Mouse (Mus musculus): ENCODE results near the gene Gm43517. TPM values are rescaled to one million over a fixed set of nuclear protein-coding genes. Genes with fewer than 3 reads are reported as not detected.

Gm43517 gene
- polyA plus RNA-seq, 1 experiment from 2014 or later, result not detected

- ATAC-seq (ENCODE audit: low read depth), result no peak
- Histone ChIP-seq H3K36me3 (ENCODE audit: control insufficient read depth, insufficient read depth) (no peaks in the 10 kb centered on the region), H3K27me3 (ENCODE audit: control insufficient read depth, insufficient read depth, low read depth, low read length) (peaks cover 78% of the 10 kb centered on the region), H3K27ac (ENCODE audit: low read length) (no peak overlapping the region), H3K4me2 (ENCODE audit: low read depth, low read length) (peak overlapping the region; percentile 44), H3K9ac (ENCODE audit: low read depth, low read length) (no peak overlapping the region), H3K4me3 (ENCODE audit: low read depth, low read length) (peak overlapping the region; percentile 31), H3K4me1 (ENCODE audit: control insufficient read depth, low read depth, low read length) (no peaks in the 10 kb centered on the region; the same call in 1 of the 2 replicates), H3K9me3 (replicated peaks; ENCODE audit: control insufficient read depth, low read length) (no peaks in the 10 kb centered on the region)
- 1% methylated on average over 53 of the region's 67 CpGs for WGBS (ENCODE audit: insufficient replicate concordance)
Observed at GRCm38 (mm10) chr12:49383521-49384133, 1.3 kb upstream of the Gm43517 start.

GRCm38 (mm10) chr12:49384295-49384875 is 589 bp upstream of the Gm43517 start:
- under 1% methylated on average over 47 of the region's 66 CpGs for WGBS (ENCODE audit: insufficient replicate concordance)
- H3K27ac ChIP-seq (ENCODE audit: low read length), result no peak overlapping the region
- no peaks in the 10 kb centered on the region; the same call in 1 of the 2 replicates for H3K4me1 ChIP-seq (ENCODE audit: control insufficient read depth, low read depth, low read length)
- H3K36me3 ChIP-seq (ENCODE audit: control insufficient read depth, insufficient read depth), result no peaks in the 10 kb centered on the region
- no peak overlapping the region for H3K9ac ChIP-seq (ENCODE audit: low read depth, low read length)
- peaks cover 71% of the 10 kb centered on the region for H3K27me3 ChIP-seq (ENCODE audit: control insufficient read depth, insufficient read depth, low read depth, low read length)
- no peak overlapping the region for H3K4me3 ChIP-seq (ENCODE audit: low read depth, low read length)
- no peaks in the 10 kb centered on the region for H3K9me3 ChIP-seq (replicated peaks; ENCODE audit: control insufficient read depth, low read length)
- H3K4me2 ChIP-seq (ENCODE audit: low read depth, low read length), result no peak overlapping the region
- no peak for ATAC-seq (ENCODE audit: low read depth)

- H3K9ac ChIP-seq (ENCODE audit: low read depth, low read length), result no peak overlapping the region
- H3K4me3 ChIP-seq (ENCODE audit: low read depth, low read length), result no peak overlapping the region
- H3K36me3 ChIP-seq (ENCODE audit: control insufficient read depth, insufficient read depth), result no peaks in the 10 kb centered on the region
- no peak overlapping the region for H3K4me2 ChIP-seq (ENCODE audit: low read depth, low read length)
- peaks cover 69% of the 10 kb centered on the region for H3K27me3 ChIP-seq (ENCODE audit: control insufficient read depth, insufficient read depth, low read depth, low read length)
- 5% methylated on average over 23 of the region's 23 CpGs for WGBS (ENCODE audit: insufficient replicate concordance)
- no peak overlapping the region for H3K27ac ChIP-seq (ENCODE audit: low read length)
- no peaks in the 10 kb centered on the region; the same call in 1 of the 2 replicates for H3K4me1 ChIP-seq (ENCODE audit: control insufficient read depth, low read depth, low read length)
- no peak for ATAC-seq (ENCODE audit: low read depth)
- no peaks in the 10 kb centered on the region for H3K9me3 ChIP-seq (replicated peaks; ENCODE audit: control insufficient read depth, low read length)
Observed at GRCm38 (mm10) chr12:49385631-49385990, 637 bp downstream of the Gm43517 start.

DNA sequence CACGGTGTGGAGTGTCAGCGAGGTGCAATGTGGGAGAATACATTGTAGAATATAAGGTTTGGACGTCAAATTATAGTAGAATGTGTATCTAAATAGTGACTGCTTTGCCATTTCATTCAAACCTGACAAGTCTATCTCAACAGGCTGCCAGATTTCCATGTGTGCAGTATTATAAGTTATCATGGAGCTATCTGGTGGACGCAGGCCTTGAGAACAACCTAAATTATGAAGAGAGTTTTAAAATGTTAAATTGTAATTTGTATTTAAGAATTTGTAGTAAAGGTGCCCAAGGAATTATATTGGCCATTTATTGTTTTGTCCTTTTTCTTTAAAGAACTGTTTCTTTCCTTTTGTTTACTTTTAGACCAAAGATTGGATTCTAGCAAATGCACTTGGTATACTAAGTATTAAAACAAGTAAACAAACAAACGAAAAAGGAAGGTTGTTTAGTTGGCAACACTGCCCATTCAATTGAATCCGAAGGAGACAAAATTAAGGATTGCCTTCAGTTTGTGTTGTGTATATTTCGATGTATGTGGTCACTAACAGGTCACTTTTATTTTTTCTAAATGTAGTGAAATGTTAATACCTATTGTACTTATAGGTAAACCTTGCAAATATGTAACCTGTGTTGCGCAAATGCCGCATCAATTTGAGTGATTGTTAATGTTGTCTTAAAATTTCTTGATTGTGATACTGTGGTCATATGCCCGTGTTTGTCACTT is 1.3 kb downstream of the Gm43517 start:
- Histone ChIP-seq H3K4me2 (ENCODE audit: low read depth, low read length) (no peak overlapping the region), H3K27ac (ENCODE audit: low read length) (no peak overlapping the region), H3K9me3 (replicated peaks; ENCODE audit: control insufficient read depth, low read length) (no peaks in the 10 kb centered on the region), H3K36me3 (ENCODE audit: control insufficient read depth, insufficient read depth) (no peaks in the 10 kb centered on the region), H3K4me1 (ENCODE audit: control insufficient read depth, low read depth, low read length) (no peaks in the 10 kb centered on the region; the same call in 1 of the 2 replicates), H3K9ac (ENCODE audit: low read depth, low read length) (no peak overlapping the region), H3K4me3 (ENCODE audit: low read depth, low read length) (no peak overlapping the region), H3K27me3 (ENCODE audit: control insufficient read depth, insufficient read depth, low read depth, low read length) (peaks cover 71% of the 10 kb centered on the region)
- no peak for ATAC-seq (ENCODE audit: low read depth)
- 12% methylated on average over 10 of the region's 10 CpGs for WGBS (ENCODE audit: insufficient replicate concordance)

DNA sequence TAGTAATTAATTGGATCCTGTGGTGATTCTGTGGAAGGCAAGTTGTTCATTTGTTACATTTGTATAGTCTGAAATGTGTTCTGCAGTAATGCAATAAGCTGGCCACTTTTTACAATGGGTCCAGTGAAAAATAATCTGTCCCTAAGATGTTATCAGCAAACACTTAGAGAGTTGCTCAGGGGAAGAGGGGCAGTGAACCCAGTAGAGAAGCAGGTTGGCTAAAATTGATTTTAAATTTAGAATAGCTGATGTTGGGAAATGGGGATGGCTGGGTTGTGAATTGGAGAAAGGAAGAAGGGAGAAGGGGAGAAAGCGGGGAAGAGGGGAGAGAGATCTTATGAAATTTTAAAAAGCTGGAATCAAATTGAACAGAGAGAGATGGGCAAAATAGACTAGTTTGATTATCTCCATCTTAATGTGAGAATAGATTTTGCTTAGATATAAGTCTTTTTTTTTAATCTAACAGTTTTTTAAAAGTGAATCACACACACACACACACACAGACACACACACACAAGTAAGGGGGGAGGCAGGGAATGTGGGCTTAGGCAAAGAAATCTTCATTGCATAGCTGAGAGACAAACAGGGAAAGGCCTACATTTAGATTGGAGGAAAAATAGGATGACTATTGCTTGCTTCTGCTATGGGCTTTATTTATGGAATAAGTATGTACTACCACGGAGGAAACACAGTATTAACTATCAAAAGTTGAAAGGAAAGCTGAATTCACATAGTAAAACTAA is 3.1 kb downstream of the Gm43517 start:
- H3K9me3 ChIP-seq (replicated peaks; ENCODE audit: control insufficient read depth, low read length), result no peaks in the 10 kb centered on the region
- no peak overlapping the region for H3K4me3 ChIP-seq (ENCODE audit: low read depth, low read length)
- H3K36me3 ChIP-seq (ENCODE audit: control insufficient read depth, insufficient read depth), result no peaks in the 10 kb centered on the region
- 19% methylated on average over 2 of the region's 2 CpGs for WGBS (ENCODE audit: insufficient replicate concordance)
- H3K4me1 ChIP-seq (ENCODE audit: control insufficient read depth, low read depth, low read length), result no peaks in the 10 kb centered on the region; the same call in 1 of the 2 replicates
- peaks cover 71% of the 10 kb centered on the region for H3K27me3 ChIP-seq (ENCODE audit: control insufficient read depth, insufficient read depth, low read depth, low read length)
- no peak overlapping the region for H3K27ac ChIP-seq (ENCODE audit: low read length)
- H3K4me2 ChIP-seq (ENCODE audit: low read depth, low read length), result no peak overlapping the region
- ATAC-seq (ENCODE audit: low read depth), result no peak
- H3K9ac ChIP-seq (ENCODE audit: low read depth, low read length), result no peak overlapping the region

- peaks cover 63% of the 10 kb centered on the region for H3K27me3 ChIP-seq (ENCODE audit: control insufficient read depth, insufficient read depth, low read depth, low read length)
- WGBS (ENCODE audit: insufficient replicate concordance), result 1% methylated on average over 5 of the region's 5 CpGs
- H3K27ac ChIP-seq (ENCODE audit: low read length), result no peak overlapping the region
- ATAC-seq (ENCODE audit: low read depth), result no peak
- no peaks in the 10 kb centered on the region for H3K9me3 ChIP-seq (replicated peaks; ENCODE audit: control insufficient read depth, low read length)
- no peaks in the 10 kb centered on the region for H3K4me1 ChIP-seq (ENCODE audit: control insufficient read depth, low read depth, low read length)
- no peak overlapping the region for H3K9ac ChIP-seq (ENCODE audit: low read depth, low read length)
- no peak overlapping the region for H3K4me3 ChIP-seq (ENCODE audit: low read depth, low read length)
- H3K36me3 ChIP-seq (ENCODE audit: control insufficient read depth, insufficient read depth), result no peaks in the 10 kb centered on the region
- H3K4me2 ChIP-seq (ENCODE audit: low read depth, low read length), result no peak overlapping the region
Observed at GRCm38 (mm10) chr12:49389666-49390065, 4.7 kb downstream of the Gm43517 start.

GRCm38 (mm10) chr12:49390257-49390656 is 5.3 kb downstream of the Gm43517 start:
- Histone ChIP-seq H3K27me3 (ENCODE audit: control insufficient read depth, insufficient read depth, low read depth, low read length) (peaks cover 60% of the 10 kb centered on the region), H3K4me1 (ENCODE audit: control insufficient read depth, low read depth, low read length) (no peaks in the 10 kb centered on the region), H3K27ac (ENCODE audit: low read length) (no peak overlapping the region), H3K4me3 (ENCODE audit: low read depth, low read length) (no peak overlapping the region), H3K9me3 (replicated peaks; ENCODE audit: control insufficient read depth, low read length) (no peaks in the 10 kb centered on the region), H3K9ac (ENCODE audit: low read depth, low read length) (no peak overlapping the region), H3K4me2 (ENCODE audit: low read depth, low read length) (no peak overlapping the region), H3K36me3 (ENCODE audit: control insufficient read depth, insufficient read depth) (no peaks in the 10 kb centered on the region)
- ATAC-seq (ENCODE audit: low read depth), result no peak
- WGBS (ENCODE audit: insufficient replicate concordance), result 3% methylated on average over 13 of the region's 13 CpGs

DNA sequence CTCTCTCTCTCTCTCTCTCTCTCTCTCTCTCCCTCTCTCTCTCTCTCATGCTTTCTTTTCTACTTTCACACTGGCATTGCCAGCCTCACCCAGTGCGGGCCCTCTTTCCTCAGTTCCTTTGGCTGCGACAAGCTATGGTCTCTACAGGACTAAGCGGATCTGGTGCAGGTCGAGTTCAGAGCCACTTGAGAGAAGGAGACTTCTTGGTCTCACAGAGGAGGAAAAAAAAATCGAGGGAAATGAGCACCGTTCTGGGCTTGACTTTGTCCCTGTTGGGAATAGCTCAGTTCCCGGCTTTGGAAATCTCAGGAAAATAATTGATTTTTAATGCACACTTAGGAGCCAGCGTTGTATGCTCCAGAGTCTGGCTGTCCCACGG is 5.9 kb downstream of the Gm43517 start:
- no peak for ATAC-seq (ENCODE audit: low read depth)
- WGBS (ENCODE audit: insufficient replicate concordance), result 4% methylated on average over 9 of the region's 9 CpGs
- H3K9me3 ChIP-seq (replicated peaks; ENCODE audit: control insufficient read depth, low read length), result no peaks in the 10 kb centered on the region
- H3K4me1 ChIP-seq (ENCODE audit: control insufficient read depth, low read depth, low read length), result no peaks in the 10 kb centered on the region
- H3K4me2 ChIP-seq (ENCODE audit: low read depth, low read length), result no peak overlapping the region
- peaks cover 53% of the 10 kb centered on the region for H3K27me3 ChIP-seq (ENCODE audit: control insufficient read depth, insufficient read depth, low read depth, low read length)
- no peak overlapping the region for H3K27ac ChIP-seq (ENCODE audit: low read length)
- H3K9ac ChIP-seq (ENCODE audit: low read depth, low read length), result no peak overlapping the region
- H3K4me3 ChIP-seq (ENCODE audit: low read depth, low read length), result no peak overlapping the region
- H3K36me3 ChIP-seq (ENCODE audit: control insufficient read depth, insufficient read depth), result no peaks in the 10 kb centered on the region
